Mouse (Mus musculus) T-helper 17 cell (primary cell): Measurements from ENCODE around the gene Paqr4.

ENCODE experiments used
- in situ Hi-C, 2 experiments: fragments of 300-600 bp; cut with MboI, MseI; formaldehyde crosslinking; loops; 1 replicate in 1 of 2; 2 replicates in 1 of 2; pipeline ENCODE4 v1.15.1; 2025; ENCODE audit warnings: high pct_unique_total_duplicates in 2 of 2

The Paqr4 gene

GRCm38 (mm10) chr17:23740598-23741021, at the start of gene Paqr4:
Paqr4 (minus strand) TSS chr17:23740867.
- in situ Hi-C loops, result no loop called here

- in situ Hi-C loops, result no loop called here
Measured at GRCm38 (mm10) chr17:23789749-23790268, 49.1 kb upstream of the Paqr4 start.

GRCm38 (mm10) chr17:23788973-23789372, 48.3 kb upstream of the Paqr4 start:
- in situ Hi-C loops, result no loop called here

- in situ Hi-C loops, result no loop called here
Measured at GRCm38 (mm10) chr17:23786510-23786931, 45.9 kb upstream of the Paqr4 start.

GRCm38 (mm10) chr17:23785561-23786471, 45.1 kb upstream of the Paqr4 start, which contains the start of gene Flywch2:
Flywch2 (minus strand) TSS chr17:23786081.
- in situ Hi-C loops, result no loop called here

- in situ Hi-C loops, result no loop called here
Measured at GRCm38 (mm10) chr17:23783352-23783751, 42.7 kb upstream of the Paqr4 start.

GRCm38 (mm10) chr17:23778447-23778846, 37.8 kb upstream of the Paqr4 start:
- in situ Hi-C loops, result loop anchor here (5.0 to 10.0 kb wide), 4 partner anchors 39 to 184 kb away; partner anchors contain the start of genes Elob (in 1 of the 2), Prss32 (in 1 of the 2) and Prss41 (in 1 of the 2)

- in situ Hi-C loops, result loop anchor here (5.0 to 10.0 kb wide), 4 partner anchors 40 to 185 kb away; partner anchors contain the start of genes Elob (in 1 of the 2), Prss32 (in 1 of the 2) and Prss41 (in 1 of the 2)
Measured at GRCm38 (mm10) chr17:23777141-23777540, 36.5 kb upstream of the Paqr4 start.

- in situ Hi-C loops, result loop anchor here (5.0 to 10.0 kb wide), 4 partner anchors 41 to 186 kb away; partner anchors contain the start of genes Elob (in 1 of the 2), Prss32 (in 1 of the 2) and Prss41 (in 1 of the 2)
Measured at GRCm38 (mm10) chr17:23776216-23776615, 35.5 kb upstream of the Paqr4 start.

GRCm38 (mm10) chr17:23774090-23774489, 33.4 kb upstream of the Paqr4 start:
- in situ Hi-C loops, result loop anchor here in 1 of 2 experiments (10.0 kb wide), 1 partner anchor 51 kb away; the partner anchor contains the start of gene Elob

- in situ Hi-C loops, result loop anchor here in 1 of 2 experiments (10.0 kb wide), 1 partner anchor 51 kb away; the partner anchor contains the start of gene Elob
Measured at GRCm38 (mm10) chr17:23773676-23774075, 33.0 kb upstream of the Paqr4 start.

GRCm38 (mm10) chr17:23772219-23772556, 31.5 kb upstream of the Paqr4 start:
- in situ Hi-C loops, result loop anchor here in 1 of 2 experiments (10.0 kb wide), 1 partner anchor 53 kb away; the partner anchor contains the start of gene Elob

GRCm38 (mm10) chr17:23771284-23772218, 30.9 kb upstream of the Paqr4 start, which contains the start of gene Flywch1:
Flywch1 (minus strand) TSS chr17:23771602.
- in situ Hi-C loops, result loop anchor here in 1 of 2 experiments (10.0 kb wide), 1 partner anchor 53 kb away; the partner anchor contains the start of gene Elob

- in situ Hi-C loops, result loop anchor here in 1 of 2 experiments (10.0 kb wide), 1 partner anchor 54 kb away; the partner anchor contains the start of gene Elob
Measured at GRCm38 (mm10) chr17:23770896-23771283, 30.2 kb upstream of the Paqr4 start.

- in situ Hi-C loops, result loop anchor here in 1 of 2 experiments (10.0 kb wide), 1 partner anchor 54 kb away; the partner anchor contains the start of gene Elob
Measured at GRCm38 (mm10) chr17:23770493-23770892, 29.8 kb upstream of the Paqr4 start.

- in situ Hi-C loops, result no loop called here
Measured at GRCm38 (mm10) chr17:23762976-23763375, 22.3 kb upstream of the Paqr4 start.

GRCm38 (mm10) chr17:23761155-23761554, 20.5 kb upstream of the Paqr4 start:
- in situ Hi-C loops, result no loop called here

- in situ Hi-C loops, result no loop called here
Measured at GRCm38 (mm10) chr17:23760231-23760630, 19.6 kb upstream of the Paqr4 start.

- in situ Hi-C loops, result no loop called here
Measured at GRCm38 (mm10) chr17:23758801-23759200, 18.1 kb upstream of the Paqr4 start.

GRCm38 (mm10) chr17:23757581-23757980, 16.9 kb upstream of the Paqr4 start:
- in situ Hi-C loops, result no loop called here

GRCm38 (mm10) chr17:23755689-23756088, 15.0 kb upstream of the Paqr4 start:
- in situ Hi-C loops, result no loop called here
